Mouse (Mus musculus) forebrain, embryonic 12.5 days (tissue): ENCODE data around the gene Idh2. TPM values are rescaled to one million over a fixed set of nuclear protein-coding genes. Genes with fewer than 3 reads are reported as not detected.
A peak's percentile ranks its signal among the peaks of the same experiment; 100 is the strongest.

Experiments
- ATAC-seq: fragments of 200-750 bp; cut with Nextera tagmentation; 2 replicates; pipeline ENCODE4 v1.8.0; 2017; ENCODE audit warnings: moderate TSS enrichment; ENCODE audit not compliant: low FRiP score
- H3K27ac ChIP-seq: fragments of 300-500 bp; sonication (generic); 2 replicates; pipeline ENCODE4 v1.5.1; 2016; ENCODE audit warnings: mild to moderate bottlenecking
- H3K27me3 ChIP-seq: fragments of 300-500 bp; sonication (generic); 2 replicates; pipeline ENCODE4 v1.6.1; 2016; ENCODE audit warnings: mild to moderate bottlenecking
- H3K36me3 ChIP-seq: fragments of 300-500 bp; sonication (generic); replicated peaks from 2 replicates; pipeline ENCODE4 v1.6.1; 2016; ENCODE audit warnings: mild to moderate bottlenecking
- H3K4me1 ChIP-seq: fragments of 300-500 bp; sonication (generic); 2 replicates; pipeline ENCODE4 v1.6.1; 2016
- H3K4me2 ChIP-seq: fragments of 300-500 bp; sonication (generic); 2 replicates; pipeline ENCODE4 v1.6.1; 2016; ENCODE audit warnings: mild to moderate bottlenecking, moderate library complexity
- H3K4me3 ChIP-seq: fragments of 300-500 bp; sonication (generic); replicated peaks from 2 replicates; pipeline ENCODE4 v1.5.1; 2016; ENCODE audit warnings: mild to moderate bottlenecking
- H3K9ac ChIP-seq: fragments of 300-500 bp; sonication (generic); 2 replicates; pipeline ENCODE4 v1.6.1; 2016; ENCODE audit warnings: mild to moderate bottlenecking
- H3K9me3 ChIP-seq: fragments of 300-500 bp; sonication (generic); 2 replicates; pipeline ENCODE4 v1.6.1; 2016
- WGBS: fragments of 180-500 bp; shearing (Covaris S2); methylation state at CpG from one replicate; pipeline ENCODE4 v1.1.7; 2016; 5-methylcytosine and 5-hydroxymethylcytosine counted together
- polyA plus RNA-seq: library from polyadenylated mRNA; unstranded; fragments of >200 nt; fragmentation: Nextera tagmentation; extraction: Ambion mirVana; gene quantifications from 2 replicates; pipeline ENCODE4 v1.2.1, GENCODE M21; 2016

Gene Idh2
- polyA plus RNA-seq, 1 experiment from 2014 or later: 369 TPM

DNA sequence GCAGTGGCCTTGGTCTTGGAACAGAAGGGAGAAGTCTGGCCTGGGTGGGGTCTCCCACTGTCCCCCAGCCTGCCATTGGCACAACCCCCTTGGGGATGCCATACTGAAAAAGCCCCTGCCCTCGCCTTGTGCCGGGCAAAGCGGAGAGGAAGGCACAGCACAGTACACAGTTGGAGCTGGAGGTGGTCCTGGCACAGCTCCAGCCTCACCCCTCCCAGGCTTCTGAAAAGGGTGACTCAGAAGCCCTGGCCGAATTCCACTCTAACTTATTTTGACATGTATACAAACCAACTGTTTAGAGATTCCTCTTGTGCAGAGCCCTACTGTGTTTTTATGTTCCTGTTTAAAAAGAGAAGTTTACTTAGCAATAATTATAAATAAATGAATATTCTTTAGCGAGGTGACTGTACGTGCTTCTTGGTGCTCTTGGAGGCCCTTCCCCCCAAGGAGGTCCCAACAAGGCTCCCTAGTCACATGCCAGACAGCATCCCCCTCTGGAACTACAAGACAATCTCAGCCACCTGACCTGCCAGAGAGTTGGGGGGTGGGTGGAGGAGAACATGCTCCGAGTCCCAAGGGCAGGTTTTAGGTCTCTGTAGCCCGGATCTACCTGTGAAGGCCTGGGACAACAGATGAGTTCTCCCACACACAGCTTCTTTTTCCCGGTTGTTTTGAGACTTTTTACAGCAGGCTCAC is 22.7 kb downstream of the Idh2 start:
- H3K4me2 ChIP-seq: no peak overlapping the region
- H3K9ac ChIP-seq: no peak overlapping the region
- H3K27ac ChIP-seq: no peak overlapping the region
- no peaks in the 10 kb centered on the region for H3K27me3 ChIP-seq
- no peaks in the 10 kb centered on the region for H3K9me3 ChIP-seq
- H3K4me1 ChIP-seq: no peaks in the 10 kb centered on the region
- H3K4me3 ChIP-seq: no peak overlapping the region
- peaks cover 98% of the 10 kb centered on the region for H3K36me3 ChIP-seq
- 77% methylated on average over 9 of the region's 9 CpGs for WGBS
- ATAC-seq: no peak

- 84% methylated on average over 4 of the region's 4 CpGs for WGBS
- H3K27ac ChIP-seq: no peak overlapping the region
Observed at GRCm38 (mm10) chr7:80091866-80092210, 23.4 kb downstream of the Idh2 start.

DNA sequence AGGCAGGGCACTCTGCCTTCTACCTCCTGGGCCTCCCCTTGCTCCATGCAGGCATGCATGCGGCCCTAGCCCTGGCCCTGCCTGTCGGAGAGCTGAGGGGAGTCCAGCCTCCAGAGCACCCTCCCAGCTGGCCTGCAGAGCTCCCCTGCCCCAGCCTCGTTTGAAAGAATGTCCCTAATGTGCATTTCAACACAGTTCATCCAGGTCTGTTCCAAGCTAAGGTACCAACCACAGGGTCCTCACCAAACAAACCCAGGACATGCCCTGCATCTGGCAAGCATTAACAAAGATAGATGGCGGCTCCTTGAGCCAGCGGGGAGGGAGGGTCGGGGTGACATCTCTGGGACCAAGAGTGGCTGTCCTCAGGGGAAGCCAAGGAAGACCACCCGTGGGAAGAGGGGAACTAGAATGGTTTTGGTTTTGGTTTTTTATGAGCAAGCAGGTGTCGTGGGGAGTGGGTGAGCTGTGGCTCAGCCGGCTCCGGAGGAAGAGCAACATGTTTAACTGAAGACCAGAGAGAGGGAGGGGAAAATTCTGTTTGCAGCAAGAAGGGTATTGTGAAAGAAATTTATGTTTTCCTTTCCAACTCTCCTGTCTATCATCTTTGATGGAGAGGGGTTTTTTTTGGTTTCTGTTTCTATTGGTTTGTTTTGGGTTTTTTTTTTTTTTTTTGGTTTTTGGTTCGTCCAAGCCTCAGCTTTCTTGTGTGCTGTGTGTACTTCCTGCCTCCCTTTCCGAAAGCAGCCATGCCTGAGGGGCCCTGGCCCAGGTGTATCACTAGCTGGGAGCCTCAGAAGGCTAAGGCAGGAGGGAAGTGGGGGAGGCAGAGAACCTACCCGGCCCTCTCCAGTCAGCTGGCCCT is 24.0 kb downstream of the Idh2 start:
- Histone ChIP-seq H3K27me3 (no peaks in the 10 kb centered on the region), H3K4me2 (no peak overlapping the region), H3K4me3 (no peak overlapping the region), H3K36me3 (peaks cover 97% of the 10 kb centered on the region), H3K9me3 (no peaks in the 10 kb centered on the region), H3K27ac (0 out of 2 replicates have a peak overlapping the region, but pooled peaks have one; percentile 42), H3K9ac (no peak overlapping the region), H3K4me1 (no peaks in the 10 kb centered on the region)
- WGBS: 72% methylated on average over 13 of the region's 13 CpGs
- ATAC-seq: no peak

More at GRCm38 (mm10) chr7:80091866-80092210, 23.4 kb downstream of the Idh2 start:
- Histone ChIP-seq H3K4me3 (no peak overlapping the region), H3K27me3 (no peaks in the 10 kb centered on the region), H3K36me3 (peaks cover 97% of the 10 kb centered on the region), H3K9ac (no peak overlapping the region), H3K9me3 (no peaks in the 10 kb centered on the region), H3K4me2 (no peak overlapping the region), H3K4me1 (no peaks in the 10 kb centered on the region)
- no peak for ATAC-seq

- ATAC-seq: no peak
- 0 out of 2 replicates have a peak overlapping the region, but pooled peaks have one; percentile 42 for H3K27ac ChIP-seq
- WGBS: 86% methylated on average over 18 of the region's 18 CpGs
Observed at GRCm38 (mm10) chr7:80090191-80091003, 24.8 kb downstream of the Idh2 start.

DNA sequence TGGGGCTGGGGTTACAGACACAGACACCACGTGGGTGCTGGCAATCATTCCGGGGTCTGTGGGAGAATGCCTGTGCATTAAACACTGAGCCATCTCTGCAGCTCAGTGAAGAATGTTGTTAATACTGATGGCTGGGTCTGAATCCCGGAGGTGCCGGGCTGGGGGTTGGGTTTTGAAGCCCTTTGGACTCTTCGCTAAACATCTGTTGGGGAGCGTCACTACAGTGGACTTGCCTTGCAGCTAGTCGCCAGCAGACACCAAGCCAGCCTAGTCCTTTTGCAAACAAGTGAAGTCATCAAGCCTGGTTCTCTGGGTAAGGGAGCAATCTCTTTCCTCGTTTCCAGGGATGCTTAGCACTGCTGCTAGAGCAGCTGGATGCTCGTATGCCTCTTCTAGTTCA is 27.0 kb downstream of the Idh2 start:
- H3K4me1 ChIP-seq: no peaks in the 10 kb centered on the region
- peaks cover 85% of the 10 kb centered on the region for H3K36me3 ChIP-seq
- WGBS: 86% methylated on average over 9 of the region's 9 CpGs
- no peak for ATAC-seq
- H3K9ac ChIP-seq: no peak overlapping the region
- H3K4me2 ChIP-seq: no peak overlapping the region
- no peak overlapping the region for H3K4me3 ChIP-seq
- no peaks in the 10 kb centered on the region for H3K27me3 ChIP-seq
- H3K9me3 ChIP-seq: no peaks in the 10 kb centered on the region
- H3K27ac ChIP-seq: no peak overlapping the region

More at GRCm38 (mm10) chr7:80090191-80091003, 24.8 kb downstream of the Idh2 start:
- Histone ChIP-seq H3K4me1 (no peaks in the 10 kb centered on the region), H3K9ac (no peak overlapping the region), H3K9me3 (no peaks in the 10 kb centered on the region), H3K36me3 (peaks cover 97% of the 10 kb centered on the region), H3K4me2 (no peak overlapping the region), H3K27me3 (no peaks in the 10 kb centered on the region), H3K4me3 (no peak overlapping the region)

DNA sequence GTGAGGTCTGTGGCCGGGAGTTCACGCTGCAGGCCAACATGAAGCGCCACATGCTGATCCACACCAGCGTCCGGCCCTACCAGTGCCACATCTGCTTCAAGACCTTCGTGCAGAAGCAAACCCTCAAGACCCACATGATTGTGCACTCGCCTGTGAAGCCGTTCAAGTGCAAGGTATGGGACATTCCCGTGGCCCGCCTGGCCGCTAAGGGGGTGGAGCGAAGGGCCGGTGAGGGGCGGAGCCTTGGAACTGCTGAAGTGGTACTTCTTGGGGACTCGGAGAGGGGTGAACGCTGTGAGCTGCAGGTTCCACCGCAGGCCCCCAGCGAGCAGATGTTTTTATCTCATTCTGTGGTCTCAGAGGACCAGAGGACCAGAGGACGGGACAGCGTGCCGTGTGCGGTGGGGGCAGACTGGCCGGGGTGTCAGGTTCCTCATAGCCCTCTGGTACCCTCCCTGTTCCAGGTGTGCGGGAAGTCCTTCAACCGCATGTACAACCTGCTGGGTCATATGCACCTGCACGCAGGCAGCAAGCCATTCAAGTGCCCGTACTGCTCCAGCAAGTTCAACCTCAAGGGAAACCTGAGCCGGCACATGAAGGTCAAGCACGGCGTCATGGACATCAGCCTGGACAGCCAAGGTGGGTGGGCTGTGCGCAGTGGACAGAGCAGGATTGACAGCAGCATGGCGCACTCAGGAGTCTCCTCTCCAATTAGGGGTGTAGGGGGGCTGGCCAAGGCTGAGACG is 29.0 kb downstream of the Idh2 start:
- no peaks in the 10 kb centered on the region for H3K27me3 ChIP-seq
- no peak overlapping the region for H3K27ac ChIP-seq
- H3K9me3 ChIP-seq: no peaks in the 10 kb centered on the region
- H3K36me3 ChIP-seq: peaks cover 88% of the 10 kb centered on the region
- H3K4me3 ChIP-seq: no peak overlapping the region
- no peak overlapping the region for H3K4me2 ChIP-seq
- 86% methylated on average over 33 of the region's 33 CpGs for WGBS
- H3K9ac ChIP-seq: no peak overlapping the region
- no peak for ATAC-seq
- H3K4me1 ChIP-seq: no peaks in the 10 kb centered on the region

DNA sequence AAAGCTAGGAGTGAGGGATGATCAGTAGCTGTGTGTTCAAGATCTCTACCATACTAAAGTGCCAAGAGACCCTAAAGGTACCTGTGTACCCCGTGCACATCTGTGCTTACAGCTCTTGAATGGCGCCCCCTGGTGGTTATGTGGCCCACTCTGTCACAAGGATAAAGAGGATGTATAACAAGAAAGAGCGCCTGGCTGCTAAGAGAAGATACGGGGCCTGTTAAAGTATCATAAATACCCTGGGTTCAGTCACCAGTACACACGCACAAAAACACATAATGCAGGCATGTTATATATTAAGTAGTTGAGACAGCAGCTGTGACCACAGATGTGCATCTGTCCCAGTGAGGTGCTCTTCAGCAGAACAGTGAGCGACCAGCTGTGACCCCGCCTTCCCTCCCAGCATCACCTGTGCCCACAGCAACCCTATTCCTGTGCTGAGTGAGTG is 30.7 kb downstream of the Idh2 start:
- no peak overlapping the region for H3K9ac ChIP-seq
- H3K27ac ChIP-seq: no peak overlapping the region
- H3K4me3 ChIP-seq: no peak overlapping the region
- H3K9me3 ChIP-seq: no peaks in the 10 kb centered on the region
- H3K27me3 ChIP-seq: no peaks in the 10 kb centered on the region
- 0 out of 2 replicates have a peak, but pooled peaks cover 2% of the 10 kb centered on the region for H3K4me1 ChIP-seq
- H3K4me2 ChIP-seq: no peak overlapping the region
- 70% methylated on average over 7 of the region's 7 CpGs for WGBS
- H3K36me3 ChIP-seq: peaks cover 73% of the 10 kb centered on the region
- no peak for ATAC-seq

DNA sequence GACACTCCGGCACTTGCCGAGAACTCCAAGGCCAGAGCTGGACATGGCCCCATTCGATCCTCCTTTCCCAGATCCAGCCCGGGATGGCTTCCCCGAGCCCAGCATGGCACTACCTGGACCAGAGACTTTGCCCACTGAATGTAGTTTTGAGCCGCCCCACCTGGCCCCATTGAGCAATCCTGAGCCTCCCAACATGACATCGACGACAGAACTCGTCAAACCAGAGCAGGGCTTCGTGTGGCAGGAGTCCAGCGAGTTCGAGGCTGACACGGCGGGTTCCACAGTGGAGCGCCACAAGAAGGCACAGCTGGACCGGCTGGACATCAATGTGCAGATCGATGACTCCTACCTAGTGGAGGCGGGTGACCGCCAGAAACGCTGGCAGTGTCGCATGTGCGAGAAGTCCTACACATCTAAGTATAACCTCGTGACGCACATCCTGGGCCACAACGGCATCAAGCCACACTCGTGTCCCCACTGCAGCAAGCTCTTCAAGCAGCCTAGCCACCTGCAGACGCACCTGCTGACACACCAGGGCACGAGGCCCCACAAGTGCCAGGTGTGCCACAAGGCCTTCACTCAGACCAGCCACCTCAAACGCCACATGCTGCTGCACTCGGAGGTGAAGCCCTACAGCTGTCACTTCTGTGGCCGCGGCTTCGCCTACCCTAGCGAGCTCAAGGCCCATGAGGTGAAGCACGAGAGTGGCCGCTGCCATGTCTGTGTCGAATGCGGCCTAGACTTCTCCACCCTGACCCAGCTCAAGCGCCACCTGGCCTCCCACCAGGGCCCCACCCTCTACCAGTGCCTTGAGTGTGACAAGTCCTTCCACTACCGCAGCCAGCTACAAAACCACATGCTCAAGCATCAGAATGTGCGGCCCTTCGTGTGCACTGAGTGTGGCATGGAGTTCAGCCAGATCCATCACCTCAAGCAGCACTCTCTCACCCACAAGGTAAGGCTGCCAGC is 33.3 kb downstream of the Idh2 start:
- peaks cover 22% of the 10 kb centered on the region for H3K4me1 ChIP-seq
- H3K27me3 ChIP-seq: no peaks in the 10 kb centered on the region
- H3K36me3 ChIP-seq: peaks cover 48% of the 10 kb centered on the region
- no peak overlapping the region for H3K9ac ChIP-seq
- H3K4me2 ChIP-seq: no peak overlapping the region
- H3K27ac ChIP-seq: no peak overlapping the region
- H3K9me3 ChIP-seq: no peaks in the 10 kb centered on the region
- 95% methylated on average over 42 of the region's 42 CpGs for WGBS
- no peak overlapping the region for H3K4me3 ChIP-seq
- ATAC-seq: no peak

DNA sequence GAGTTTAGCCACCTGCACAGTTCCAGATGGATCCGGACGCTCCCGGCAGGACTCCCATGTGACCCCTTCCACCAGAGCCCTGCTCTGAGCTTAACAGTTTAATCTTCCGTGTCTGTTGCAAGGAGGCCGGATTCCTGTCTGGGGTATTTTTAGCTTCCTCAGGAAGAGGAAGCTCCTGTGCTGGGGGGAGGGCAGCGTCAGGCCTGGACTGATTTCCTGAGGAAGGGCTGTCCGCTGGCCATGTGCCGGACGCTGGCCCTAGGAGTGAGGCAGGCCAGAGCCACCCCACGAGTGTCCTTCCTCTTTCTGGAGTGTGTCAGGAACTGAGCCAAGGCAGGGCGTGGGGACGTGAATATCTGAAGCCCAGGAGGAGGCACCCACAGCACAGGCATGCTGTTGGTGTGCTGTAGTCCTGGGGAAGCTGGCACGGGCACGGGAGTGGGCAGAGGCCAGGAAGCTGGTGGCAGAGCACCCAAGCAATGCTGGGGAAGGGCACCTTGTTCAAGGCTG is 36.3 kb downstream of the Idh2 start:
- peaks cover 29% of the 10 kb centered on the region for H3K36me3 ChIP-seq
- H3K9me3 ChIP-seq: no peaks in the 10 kb centered on the region
- no peak overlapping the region for H3K9ac ChIP-seq
- no peaks in the 10 kb centered on the region for H3K27me3 ChIP-seq
- no peak overlapping the region for H3K4me2 ChIP-seq
- H3K4me1 ChIP-seq: peaks cover 53% of the 10 kb centered on the region
- no peak overlapping the region for H3K4me3 ChIP-seq
- WGBS: 63% methylated on average over 14 of the region's 14 CpGs
- no peak for ATAC-seq
- peak overlapping the region; percentile 73 for H3K27ac ChIP-seq

DNA sequence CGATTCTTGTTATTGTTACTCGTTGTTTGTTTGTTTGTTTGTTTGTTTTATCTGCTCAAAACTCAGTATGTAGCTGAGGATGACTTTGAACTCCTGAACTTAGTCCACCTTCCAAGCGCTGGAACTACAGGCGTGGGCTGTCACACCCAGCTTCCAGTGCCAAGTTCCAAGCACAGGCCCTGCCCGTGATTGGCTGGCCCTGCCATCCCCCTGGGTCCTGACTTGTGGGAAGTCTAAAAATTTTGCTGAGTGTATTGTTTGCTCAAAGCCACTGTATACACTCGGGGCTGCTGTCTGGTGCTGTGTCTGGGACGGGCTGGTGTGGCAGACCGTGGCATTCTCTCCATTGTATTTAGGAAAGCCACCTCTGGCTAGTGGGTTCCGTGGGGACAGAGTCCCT is 37.4 kb downstream of the Idh2 start:
- H3K9ac ChIP-seq: no peak overlapping the region
- H3K27me3 ChIP-seq: no peaks in the 10 kb centered on the region
- 72% methylated on average over 9 of the region's 9 CpGs for WGBS
- peaks cover 60% of the 10 kb centered on the region for H3K4me1 ChIP-seq
- no peak for ATAC-seq
- peaks cover 18% of the 10 kb centered on the region for H3K36me3 ChIP-seq
- H3K27ac ChIP-seq: no peak overlapping the region
- H3K9me3 ChIP-seq: no peaks in the 10 kb centered on the region
- no peak overlapping the region for H3K4me3 ChIP-seq
- H3K4me2 ChIP-seq: no peak overlapping the region
